Mouse (Mus musculus): ENCODE data around the gene Lce3a. TPM values are rescaled to one million over a fixed set of nuclear protein-coding genes. Genes with fewer than 3 reads are reported as not detected.

The Lce3a gene
- not detected for polyA plus RNA-seq (2017; shearing (Covaris generic))

DNA sequence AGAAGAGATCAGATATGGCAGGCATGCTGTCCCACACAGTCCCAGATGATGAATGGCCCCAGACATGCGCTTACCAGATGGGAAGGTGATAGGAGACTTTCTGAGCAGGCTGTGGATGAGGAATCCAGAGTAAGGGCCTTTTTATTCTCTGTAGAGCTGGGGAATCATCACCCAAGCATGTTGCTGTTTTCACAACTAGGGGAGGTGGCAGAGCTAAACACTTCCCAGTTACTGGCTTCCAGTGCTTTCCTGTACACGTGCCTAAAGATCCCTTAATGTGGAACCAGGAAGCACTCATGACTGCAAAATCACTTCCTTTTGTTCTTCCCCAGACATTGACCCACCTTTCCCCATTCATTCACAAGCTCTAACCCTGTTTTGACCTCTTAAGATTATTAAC, at the start of gene Lce3a:
Gene Lce3a (minus strand): TSS at position 101 of the 400 bp plus-strand sequence.

DNA sequence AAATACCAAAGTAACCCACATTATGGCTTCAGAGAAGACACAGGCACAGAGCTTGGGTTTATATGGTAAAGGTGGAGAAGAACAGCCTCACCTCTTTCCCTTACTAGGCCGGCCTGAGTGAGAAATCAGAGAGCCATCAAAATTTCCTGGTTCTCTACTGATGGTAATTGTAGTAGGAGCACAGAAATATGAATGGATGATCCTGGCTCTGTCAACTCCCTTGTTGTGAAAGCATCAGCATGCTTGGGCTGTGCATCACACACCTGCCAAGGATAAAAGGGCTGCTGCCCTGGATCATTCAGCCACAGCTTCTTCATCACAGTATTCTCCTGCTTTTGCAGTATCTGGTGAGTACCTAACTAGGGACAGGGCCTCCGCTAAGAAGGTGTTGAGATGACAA, 40.7 kb upstream of the Lce3a start, which contains the start of gene Lce3e:
Gene Lce3e (plus strand): TSS at position 301 of the 400 bp plus-strand sequence.

DNA sequence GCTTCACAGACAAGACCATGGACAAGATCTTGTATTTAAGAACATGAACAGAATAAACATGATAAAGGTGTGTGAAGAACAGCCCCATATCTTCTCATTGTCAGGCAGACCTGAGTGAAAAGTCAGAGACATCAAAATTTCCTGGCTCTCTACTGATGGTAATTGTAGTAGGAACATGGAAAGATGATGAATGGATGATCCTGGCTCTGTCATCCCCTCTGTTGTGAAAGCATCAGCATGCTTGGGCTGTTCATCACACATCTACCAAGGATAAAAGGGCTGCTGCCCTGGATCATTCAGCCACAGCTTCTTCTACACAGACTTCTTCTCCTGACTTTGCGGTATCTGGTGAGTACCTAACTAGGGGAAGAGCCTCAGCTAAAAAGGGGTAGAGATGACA, 31.1 kb upstream of the Lce3a start, which contains the start of gene Lce3d:
Gene Lce3d (plus strand): TSS at position 301 of the 400 bp plus-strand sequence.

DNA sequence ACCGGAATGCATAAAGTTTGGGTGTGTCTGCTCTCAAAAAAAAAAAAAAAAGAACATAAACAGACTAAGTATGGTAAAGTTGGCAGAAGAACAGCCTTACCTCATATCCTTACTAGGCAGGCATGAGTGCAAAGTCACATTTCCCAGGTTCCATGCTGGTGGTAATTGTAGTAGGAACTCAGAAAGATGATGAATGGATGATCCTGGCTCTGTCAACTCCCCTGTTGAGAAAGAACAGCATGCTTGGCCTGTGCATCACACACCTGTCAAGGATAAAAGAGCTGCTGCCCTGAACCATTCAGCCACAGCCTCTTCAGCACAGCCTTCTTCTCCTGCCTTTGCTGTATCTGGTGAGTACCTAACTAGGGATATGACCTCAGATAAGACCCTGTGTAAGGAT, 18.2 kb upstream of the Lce3a start, which contains the start of gene Lce3c:
Gene Lce3c (plus strand): TSS at position 301 of the 400 bp plus-strand sequence.

DNA sequence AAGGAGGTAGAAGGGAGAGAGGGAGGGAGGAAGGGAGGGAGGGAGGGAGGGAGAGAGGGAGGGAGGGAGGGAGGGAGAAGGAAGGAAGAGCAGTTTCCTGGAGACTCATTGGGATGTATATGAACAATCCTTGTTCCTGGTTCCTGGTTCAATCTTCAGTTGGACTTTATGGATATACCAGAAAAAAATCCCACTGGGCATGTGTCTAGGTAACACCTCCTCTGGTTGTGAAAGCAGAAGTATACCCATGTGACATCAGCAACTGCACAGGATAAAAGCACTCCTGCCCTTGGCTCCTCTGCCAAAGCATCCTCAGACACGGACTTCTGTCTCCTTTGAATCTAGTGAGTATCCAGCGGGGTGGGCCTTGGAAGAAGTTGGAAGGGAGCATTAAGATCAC, 6.6 kb upstream of the Lce3a start, which contains the start of gene Lce3b:
Gene Lce3b (plus strand): TSS at position 301 of the 400 bp plus-strand sequence.

Other genes starting within 250 kb of the Lce3a start
- gene Lce1c, start 247.0 kb downstream of the Lce3a start, polyA plus RNA-seq (2017; shearing (Covaris generic)), result not detected
- not detected for gene Lce1d, start 239.0 kb downstream of the Lce3a start, polyA plus RNA-seq (2017; shearing (Covaris generic))
- gene Lce1e, start 217.2 kb downstream of the Lce3a start, polyA plus RNA-seq (2017; shearing (Covaris generic)), result not detected
- not detected for gene Lce1f, start 205.9 kb downstream of the Lce3a start, polyA plus RNA-seq (2017; shearing (Covaris generic))
- not detected for gene Gm38119, start 187.1 kb downstream of the Lce3a start, polyA plus RNA-seq (2017; shearing (Covaris generic))
- not detected for gene Lce1g, start 173.9 kb downstream of the Lce3a start, polyA plus RNA-seq (2017; shearing (Covaris generic))
- gene Lce1h, start 161.2 kb downstream of the Lce3a start, polyA plus RNA-seq (2017; shearing (Covaris generic)), result not detected
- not detected for gene Lce1i, start 147.3 kb downstream of the Lce3a start, polyA plus RNA-seq (2017; shearing (Covaris generic))
- gene Lce1j, start 135.7 kb downstream of the Lce3a start, polyA plus RNA-seq (2017; shearing (Covaris generic)), result not detected
- not detected for gene Lce1k, start 118.3 kb downstream of the Lce3a start, polyA plus RNA-seq (2017; shearing (Covaris generic))
- not detected for gene Kprp, start 99.0 kb downstream of the Lce3a start, polyA plus RNA-seq (2017; shearing (Covaris generic))
- gene Lce1l, start 74.9 kb downstream of the Lce3a start, polyA plus RNA-seq (2017; shearing (Covaris generic)), result not detected
- gene 2310050C09Rik, start 56.0 kb downstream of the Lce3a start, polyA plus RNA-seq (2017; shearing (Covaris generic)), result not detected
- not detected for gene Lce3b, start 6.7 kb upstream of the Lce3a start, polyA plus RNA-seq (2017; shearing (Covaris generic))
- not detected for gene Lce3c, start 18.3 kb upstream of the Lce3a start, polyA plus RNA-seq (2017; shearing (Covaris generic))
- gene Lce3d, start 31.2 kb upstream of the Lce3a start, polyA plus RNA-seq (2017; shearing (Covaris generic)), result not detected
- gene Lce3e, start 40.8 kb upstream of the Lce3a start, polyA plus RNA-seq (2017; shearing (Covaris generic)), result not detected
- gene Lce3f, start 66.0 kb upstream of the Lce3a start, polyA plus RNA-seq (2017; shearing (Covaris generic)), result not detected
- not detected for gene Crct1, start 89.5 kb upstream of the Lce3a start, polyA plus RNA-seq (2017; shearing (Covaris generic))
- not detected for gene Lce1m, start 92.8 kb upstream of the Lce3a start, polyA plus RNA-seq (2017; shearing (Covaris generic))
- not detected for gene Gm4858, start 142.6 kb upstream of the Lce3a start, polyA plus RNA-seq (2017; shearing (Covaris generic))
- gene Crnn, start 218.6 kb upstream of the Lce3a start, polyA plus RNA-seq (2017; shearing (Covaris generic)), result not detected

Data from naive thymus-derived CD4-positive, alpha-beta T cell, adult 5 months (primary cell).